Mouse (Mus musculus) thymus, postnatal 36 days (tissue): ENCODE data around the gene Kif22.

Experiments used
- DNase-seq, 2 experiments: peaks; one replicate each; pipeline ENCODE4 v3.0.0; 2022; ENCODE audit warnings: mixed read lengths in 2 of 2

Kif22 gene

DNA sequence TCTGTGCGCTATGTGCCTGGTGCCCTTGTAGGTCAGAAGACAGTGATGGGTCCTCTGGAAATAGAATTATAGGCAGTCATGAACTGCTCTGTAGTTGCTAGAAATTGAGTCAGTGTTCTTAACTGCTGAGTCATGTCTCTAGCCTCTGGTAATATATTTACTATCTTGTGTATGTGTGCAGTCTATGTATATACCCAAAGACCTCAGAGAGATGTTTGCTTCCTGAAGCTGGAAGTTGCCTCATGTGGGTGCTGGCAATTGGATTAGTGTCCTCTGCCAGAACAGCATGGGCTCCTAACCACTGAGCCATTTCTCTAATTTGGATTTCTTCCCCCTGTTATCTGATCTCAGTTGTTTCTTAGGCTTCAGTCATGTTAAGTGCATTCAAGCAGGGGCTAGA, 12.1 kb downstream of the Kif22 start:
- no peak for DNase-seq

DNA sequence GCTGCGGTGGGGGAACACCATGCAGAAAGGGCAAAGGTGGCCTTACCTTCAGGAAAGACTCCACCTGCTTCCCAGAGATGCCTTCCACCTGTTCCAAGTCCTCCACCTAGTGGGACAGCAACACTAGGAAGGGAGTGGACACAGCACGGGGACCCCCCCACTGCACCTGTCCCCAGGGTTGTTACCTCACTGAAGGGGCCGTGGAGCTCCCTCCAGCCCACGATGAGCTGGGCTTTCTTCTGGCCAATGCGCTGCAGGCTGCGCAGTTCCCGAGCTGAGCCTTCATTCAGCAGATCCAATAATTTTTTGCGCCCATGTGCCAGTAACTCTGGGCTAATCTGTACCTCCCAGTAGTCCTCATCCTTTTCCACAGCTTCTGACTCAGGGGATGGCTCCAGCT, 14.4 kb downstream of the Kif22 start:
- no peak for DNase-seq

DNA sequence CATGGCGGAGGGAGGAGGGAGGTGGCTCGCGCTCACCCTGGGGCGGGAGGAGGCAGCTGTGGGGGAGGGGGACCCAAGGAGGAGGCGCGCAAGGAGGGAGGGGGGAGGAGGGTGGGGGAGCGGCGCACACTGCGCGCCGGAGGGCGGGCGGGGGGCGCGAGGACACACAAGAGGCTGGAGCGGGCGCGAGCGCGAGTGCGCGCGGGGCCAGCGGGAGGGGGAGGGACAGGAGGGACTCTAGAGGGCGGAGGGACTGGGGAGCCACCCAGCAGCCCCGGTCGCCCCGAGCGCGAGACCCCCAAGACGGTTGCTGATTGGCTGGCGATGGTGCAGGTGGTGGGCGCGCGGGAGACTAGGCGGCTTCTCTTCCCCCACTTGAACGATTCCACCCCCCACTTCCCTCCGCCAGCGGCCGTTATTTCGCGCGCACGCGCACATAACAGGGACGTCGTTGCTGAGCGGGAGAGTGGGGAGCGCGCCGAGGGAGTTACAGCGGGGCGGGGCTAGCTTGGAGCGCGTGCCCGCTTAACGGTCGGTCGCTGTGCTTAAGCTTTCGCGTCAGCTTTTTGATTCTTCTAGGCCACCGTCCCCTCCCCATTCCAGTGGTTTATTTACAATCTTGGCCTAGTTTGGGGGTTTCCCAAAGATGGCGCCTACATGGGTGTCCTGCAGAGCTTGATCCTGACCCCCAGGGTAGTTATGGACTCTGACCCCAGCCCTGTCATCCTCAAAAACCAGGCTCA, 15.1 kb downstream of the Kif22 start, which contains the start of gene Maz:
Gene Maz (minus strand): TSS at position 54 of the 743 bp plus-strand sequence.
- peak; percentile 99 to 100 for DNase-seq

GRCm38 (mm10) chr7:127026616-127026983, 15.7 kb downstream of the Kif22 start:
- DNase-seq = no peak

- DNase-seq = peak; percentile 76 to 87
These were observed 16.1 kb downstream of the Kif22 start for GRCm38 (mm10) chr7:127026161-127026600.

- DNase-seq = peak; percentile 65 to 76
These were observed 16.6 kb downstream of the Kif22 start for GRCm38 (mm10) chr7:127025556-127026160.

DNA sequence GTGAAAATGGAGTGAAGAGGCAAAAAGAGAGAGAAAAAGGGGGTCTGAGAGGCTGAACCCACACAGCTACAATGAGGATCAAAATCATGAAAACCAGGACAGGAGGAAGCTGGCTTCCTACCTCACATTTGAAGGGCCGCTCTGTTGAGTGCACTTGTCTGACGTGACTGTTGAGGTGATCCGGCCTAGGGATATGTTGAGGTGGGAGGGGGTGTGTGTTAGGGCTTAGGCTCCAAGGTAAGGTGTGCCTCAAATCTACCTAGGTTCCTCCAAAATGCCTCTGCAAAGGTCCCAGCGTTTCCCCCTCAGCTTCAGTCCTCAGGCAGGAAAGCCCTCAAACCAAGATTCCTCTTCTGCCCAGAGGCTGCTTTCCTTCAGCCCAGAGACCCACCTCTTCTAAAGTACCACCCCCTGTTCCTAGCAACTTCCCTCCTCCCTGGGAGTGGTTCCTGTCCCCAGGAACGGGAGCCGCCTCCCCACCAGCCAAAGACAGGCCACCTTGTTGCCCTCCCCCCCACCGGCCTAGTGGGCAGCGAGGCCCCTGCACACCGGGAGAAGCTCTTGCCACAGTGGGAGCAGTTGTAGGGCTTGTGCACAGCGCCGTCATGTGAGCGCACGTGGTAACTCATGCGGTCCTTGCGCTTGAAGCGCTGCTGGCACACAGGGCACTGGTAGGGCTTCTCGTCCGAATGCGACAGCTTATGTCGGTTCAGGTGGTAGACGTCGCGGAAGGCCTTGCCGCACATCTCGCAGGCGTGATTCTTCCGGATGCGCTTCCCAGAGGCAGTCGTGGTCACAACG, 17.3 kb downstream of the Kif22 start:
- peak; percentile 86 to 91 for DNase-seq

DNA sequence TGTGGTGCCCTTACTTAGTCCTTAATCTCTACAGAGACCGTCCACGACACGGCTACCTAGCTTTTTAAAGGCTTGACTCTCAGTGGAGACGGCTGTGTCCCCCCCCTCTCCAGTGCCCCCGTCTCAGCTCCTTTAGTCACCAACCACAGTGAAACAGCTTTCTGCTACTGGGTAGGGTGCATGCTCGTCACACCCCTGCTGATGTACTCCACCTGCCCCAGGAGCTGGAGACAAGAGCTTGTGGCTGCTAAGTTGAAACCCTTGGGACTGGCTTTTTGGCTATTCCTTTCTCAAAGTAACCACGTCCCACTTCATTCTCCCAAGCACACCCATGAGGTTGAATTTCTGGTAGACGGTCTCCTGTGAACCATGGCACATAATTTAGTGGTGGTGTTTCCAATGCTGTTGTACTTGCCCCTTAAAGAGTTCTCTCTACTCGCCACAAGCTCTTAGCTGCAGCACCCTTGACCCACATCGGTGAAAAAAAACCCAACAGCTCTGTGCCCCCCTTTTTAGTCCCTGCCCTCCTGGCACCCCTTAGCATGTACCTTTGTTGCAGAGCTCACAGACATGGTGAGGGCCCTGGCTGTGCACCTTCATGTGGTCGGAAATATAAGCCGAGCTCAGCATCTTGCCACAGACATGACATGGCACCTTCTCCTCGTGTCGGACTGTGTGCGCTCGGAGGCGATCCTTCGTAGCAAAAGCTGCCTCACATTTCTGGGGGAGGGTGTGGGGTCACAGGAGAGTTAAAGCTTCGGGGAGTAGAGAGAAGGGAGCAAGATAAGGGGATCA, 18.2 kb downstream of the Kif22 start:
- peak; percentile 70 to 82 for DNase-seq

- DNase-seq = peak in 1 of 2 experiments; percentile 69
These were observed 19.0 kb downstream of the Kif22 start for GRCm38 (mm10) chr7:127023272-127023691.

- DNase-seq = peak; percentile 46 to 66
These were observed 19.6 kb downstream of the Kif22 start for GRCm38 (mm10) chr7:127022528-127023271.

- DNase-seq = no peak
These were observed 20.4 kb downstream of the Kif22 start for GRCm38 (mm10) chr7:127021563-127022527.

DNA sequence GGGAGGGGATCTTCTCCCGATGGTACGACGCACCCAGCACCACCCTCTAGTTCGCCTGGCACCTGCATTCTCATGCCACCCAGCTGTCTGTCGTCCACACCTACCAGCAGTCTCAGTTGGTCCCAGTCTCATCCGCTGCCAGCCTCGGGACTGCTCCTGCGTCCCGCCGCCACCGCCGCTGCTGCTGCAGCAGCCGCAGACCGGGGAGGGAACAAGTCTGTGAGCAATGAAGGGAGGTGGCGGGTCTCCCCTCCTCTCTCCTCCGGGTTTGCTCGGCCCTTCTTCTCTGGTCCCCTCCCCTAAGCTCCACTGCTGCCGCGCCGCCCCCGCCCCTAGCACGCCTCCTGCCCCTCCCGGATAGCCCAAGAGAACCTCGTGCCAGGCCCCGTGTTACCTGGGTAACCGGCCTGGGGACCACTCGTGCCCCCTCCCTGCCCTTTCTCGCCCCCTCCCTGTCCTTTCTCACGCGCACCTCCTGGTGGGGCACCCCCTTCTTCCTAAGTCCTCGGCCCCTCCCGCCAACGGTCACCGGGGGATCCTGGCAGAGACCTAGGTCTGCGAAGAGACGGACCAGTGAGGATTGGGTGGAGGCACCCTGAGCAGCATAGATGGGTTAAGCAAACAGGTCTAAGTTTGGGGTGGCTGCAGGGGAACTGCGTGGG, 21.2 kb downstream of the Kif22 start, which contains the start of the genes Gm42742 and Prrt2:
Gene Gm42742 (minus strand): TSS at position 197 of the 662 bp plus-strand sequence.
Gene Prrt2 (minus strand): TSS at position 311 of the 662 bp plus-strand sequence.
- DNase-seq = peak; percentile 73 to 84

DNA sequence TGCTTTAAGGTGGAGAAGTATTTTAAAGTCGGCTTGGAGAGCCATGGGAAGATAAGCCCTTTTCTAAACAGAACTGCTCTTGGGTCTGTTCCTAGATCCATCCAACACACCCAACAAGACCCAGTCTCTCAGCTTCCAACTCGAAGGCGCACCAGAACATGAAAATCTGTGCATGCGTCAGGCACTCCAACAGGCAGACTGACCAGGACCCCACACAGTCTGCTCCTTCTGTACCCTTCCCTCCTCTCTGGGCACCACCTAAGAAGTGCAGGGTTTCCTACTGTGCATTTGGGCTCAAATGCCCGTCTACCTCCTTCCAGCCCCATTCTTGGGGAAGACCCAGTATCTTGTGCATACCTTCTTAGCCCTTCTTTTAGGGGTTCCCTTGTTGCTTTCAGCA, 21.8 kb downstream of the Kif22 start:
- DNase-seq = no peak

GRCm38 (mm10) chr7:127020031-127020430, 22.2 kb downstream of the Kif22 start:
- no peak for DNase-seq

GRCm38 (mm10) chr7:127019306-127019960, 22.8 kb downstream of the Kif22 start:
- no peak for DNase-seq

DNA sequence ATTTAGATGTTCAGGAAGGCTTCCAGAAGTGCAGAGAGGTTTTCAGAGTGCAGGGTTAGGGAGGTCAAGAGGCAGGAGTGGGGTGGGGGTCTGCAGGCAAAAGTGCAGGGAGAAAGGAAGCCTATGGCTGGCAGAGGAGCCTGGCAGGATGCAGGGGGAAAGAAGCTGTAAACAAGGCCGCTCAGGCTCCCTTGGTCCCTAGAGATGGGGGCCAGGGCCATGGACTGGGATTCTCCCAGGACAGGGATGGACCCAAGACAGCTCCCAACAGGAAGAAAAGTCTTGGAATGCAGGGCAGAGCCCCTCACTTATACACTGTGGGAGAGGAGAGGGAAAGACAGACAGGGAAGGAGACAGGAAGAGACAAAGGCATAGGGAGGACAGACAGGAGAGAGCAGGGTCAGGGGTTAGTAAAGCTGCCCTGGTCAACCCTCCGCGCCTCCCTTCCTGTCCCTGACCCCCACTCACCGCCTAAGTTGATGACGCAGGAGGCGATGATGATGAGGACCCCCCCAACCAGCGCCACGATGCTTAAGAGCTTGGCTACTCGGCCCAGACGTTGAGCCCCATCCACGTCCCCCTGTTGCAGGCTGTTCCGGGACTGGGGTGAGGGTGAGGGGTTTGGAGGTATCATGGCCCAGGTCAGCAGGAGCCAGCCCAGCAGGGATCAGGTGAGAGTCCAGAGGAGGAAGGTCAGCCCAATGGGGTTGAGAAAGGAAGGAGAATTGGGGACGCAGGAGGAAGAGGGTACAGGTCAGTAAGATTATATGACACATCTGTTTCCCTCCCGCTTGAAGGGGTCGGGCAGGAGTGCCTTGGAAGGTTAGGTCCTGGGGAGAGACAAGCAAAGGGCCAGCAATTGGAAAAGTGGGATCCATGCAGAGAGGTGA, 23.6 kb downstream of the Kif22 start:
- peak in 1 of 2 experiments; percentile 36 for DNase-seq

DNA sequence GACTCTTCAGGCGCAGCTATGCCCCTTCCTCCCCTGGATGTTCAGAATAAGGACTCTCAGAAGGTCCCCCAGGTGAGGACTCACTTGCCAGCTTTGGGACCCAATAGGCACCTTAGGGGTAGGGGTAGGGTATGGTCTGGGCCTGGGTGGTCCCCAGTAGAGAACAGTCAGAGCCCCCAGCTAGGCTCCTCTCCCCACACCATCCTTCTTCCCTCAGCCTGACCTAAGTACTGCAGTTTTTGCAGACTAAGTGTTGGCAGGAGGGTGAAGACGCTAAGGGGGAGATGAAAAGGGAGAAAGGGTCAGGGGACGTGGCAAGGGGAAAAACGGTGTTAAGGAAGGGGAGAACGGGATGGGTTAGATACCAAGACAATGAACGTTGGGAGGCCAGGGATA, 24.3 kb downstream of the Kif22 start:
- no peak for DNase-seq
